Mouse (Mus musculus) kidney, postnatal 25 days (tissue): Measurements from ENCODE around the gene Cptp.

Experiments
- DNase-seq, 2 experiments: peaks; one replicate each; pipeline ENCODE4 v3.0.0; 2021; ENCODE audit warnings: mixed read lengths in 2 of 2

The Cptp gene

GRCm38 (mm10) chr4:155887674-155888073, 18.4 kb upstream of the Cptp start:
- peak in 1 of 2 experiments; percentile 31 for DNase-seq

- DNase-seq, result no peak
Observed at GRCm38 (mm10) chr4:155886330-155886729, 17.1 kb upstream of the Cptp start.

- DNase-seq, result peak in 1 of 2 experiments; percentile 36
Observed at GRCm38 (mm10) chr4:155883587-155883986, 14.3 kb upstream of the Cptp start.

DNA sequence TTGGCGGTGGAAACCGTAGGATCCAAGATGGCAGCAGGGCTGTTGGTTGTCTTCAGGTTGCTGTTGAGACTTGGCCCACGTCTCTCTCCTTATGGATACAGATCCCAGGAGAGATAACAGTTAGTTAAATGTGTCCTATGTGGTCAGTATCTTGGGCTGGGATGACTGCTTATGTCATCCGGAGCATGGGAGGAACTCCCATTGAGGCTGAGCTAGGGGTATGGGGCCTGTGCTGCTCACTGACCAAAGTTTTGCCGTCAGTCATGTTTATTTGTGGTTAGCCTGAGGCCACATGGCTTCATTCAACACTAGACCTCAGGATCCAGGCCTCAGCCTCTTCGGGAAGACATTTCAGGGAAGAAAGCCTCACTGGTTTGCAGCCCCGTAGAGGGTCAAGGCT, 2.2 kb upstream of the Cptp start:
- no peak for DNase-seq

- DNase-seq, result peak; percentile 51 to 70
Observed at GRCm38 (mm10) chr4:155868614-155869298, 484 bp downstream of the Cptp start.

DNA sequence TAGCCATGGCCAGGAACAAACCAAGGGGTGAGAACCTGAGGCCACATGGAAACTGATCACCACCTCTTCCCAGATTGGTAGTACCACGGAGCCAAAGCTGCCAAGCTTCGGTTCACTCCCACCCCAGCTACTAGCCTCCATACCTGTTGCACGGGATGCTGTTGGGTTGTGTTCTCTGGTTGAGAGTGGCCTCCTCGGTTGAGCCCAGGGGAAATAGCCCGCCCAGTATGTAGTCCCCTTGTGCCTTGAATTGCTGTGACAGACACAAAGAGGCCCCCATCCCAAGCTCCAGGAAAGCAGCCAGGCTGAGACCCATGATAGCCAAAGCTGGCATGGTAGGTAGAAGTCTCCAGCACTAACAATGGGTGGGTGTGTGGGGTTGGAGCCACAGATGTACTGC, 6.2 kb downstream of the Cptp start, which contains the start of gene Tas1r3:
Gene Tas1r3, minus strand, starts transcription at position 362 of the 400 bp plus-strand sequence.
- no peak for DNase-seq

DNA sequence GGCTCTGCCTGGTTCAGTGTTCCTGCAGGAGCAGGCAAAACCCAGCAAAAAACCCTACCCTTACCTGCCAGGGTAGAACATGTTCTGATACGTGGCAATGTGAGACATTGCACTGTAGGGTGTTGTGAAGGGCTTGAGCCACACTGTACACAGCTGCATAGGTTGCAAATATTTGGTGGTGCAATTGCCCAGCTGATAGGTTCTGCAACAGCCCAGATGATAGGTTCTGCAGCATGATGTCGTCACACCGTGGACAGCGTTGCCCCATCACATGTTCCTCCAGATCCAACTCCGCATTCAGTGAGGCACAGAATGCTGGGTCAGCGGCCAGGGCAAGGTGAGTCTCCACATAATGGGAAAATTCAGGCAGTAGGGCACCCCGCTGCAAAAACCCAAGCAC, 7.5 kb downstream of the Cptp start:
- DNase-seq, result no peak

DNA sequence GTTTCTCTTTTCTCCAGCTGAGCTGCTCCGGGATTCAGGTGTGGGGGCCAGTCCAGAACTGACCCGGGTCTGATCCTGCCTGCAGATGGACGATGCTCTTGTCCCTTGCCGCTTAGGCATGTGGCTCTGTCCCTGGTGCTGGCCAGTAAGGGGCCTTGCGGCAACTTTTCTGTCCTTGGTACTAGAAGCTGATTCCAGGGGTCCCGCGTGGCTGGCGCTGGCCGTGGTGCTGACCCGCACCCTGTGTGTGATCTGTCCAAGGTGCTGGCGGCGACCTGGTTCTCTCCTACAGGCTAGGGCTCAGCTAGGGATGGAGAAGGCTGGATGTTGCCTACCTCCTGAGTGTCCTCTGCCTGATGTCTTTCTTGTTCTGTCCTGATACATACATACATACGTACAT, 9.9 kb downstream of the Cptp start:
- DNase-seq, result peak; percentile 61 to 66

- DNase-seq, result no peak
Observed at GRCm38 (mm10) chr4:155856881-155857280, 12.4 kb downstream of the Cptp start.

DNA sequence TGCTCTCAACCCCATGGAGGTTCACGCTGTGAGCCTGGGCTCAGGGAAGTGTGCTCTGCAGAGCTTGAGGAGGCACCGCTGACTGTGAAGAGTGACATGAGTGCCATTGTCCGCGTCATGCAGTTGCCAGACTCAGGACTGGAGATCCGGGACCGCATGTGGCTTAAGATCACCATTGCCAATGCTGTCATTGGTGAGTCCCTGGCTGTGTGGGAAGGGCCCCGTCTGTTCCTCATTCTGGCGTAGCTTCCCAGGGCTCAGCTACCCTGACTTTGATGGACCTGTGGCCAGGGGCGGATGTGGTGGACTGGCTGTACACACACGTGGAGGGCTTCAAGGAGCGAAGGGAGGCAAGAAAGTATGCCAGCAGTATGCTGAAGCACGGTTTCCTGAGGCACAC, 13.2 kb downstream of the Cptp start:
- DNase-seq, result peak in 1 of 2 experiments; percentile 27

DNA sequence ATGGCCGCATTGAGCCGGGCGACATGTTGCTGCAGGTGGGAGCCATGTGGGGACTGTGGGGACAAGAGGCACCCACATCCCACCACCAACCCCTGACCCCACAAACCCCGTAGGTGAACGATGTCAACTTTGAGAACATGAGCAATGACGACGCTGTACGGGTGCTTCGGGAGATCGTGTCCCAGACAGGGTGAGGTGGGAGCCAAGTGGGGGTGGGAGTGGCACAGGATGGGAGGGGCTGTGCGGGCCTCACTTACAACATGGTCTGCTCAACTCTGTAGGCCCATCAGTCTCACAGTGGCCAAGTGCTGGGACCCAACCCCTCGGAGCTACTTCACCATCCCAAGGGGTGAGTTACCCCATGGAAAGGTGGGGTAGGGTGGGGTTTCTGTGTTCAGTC, 14.2 kb downstream of the Cptp start:
- peak in 1 of 2 experiments; percentile 51 for DNase-seq

- DNase-seq, result peak in 1 of 2 experiments; percentile 41
Observed at GRCm38 (mm10) chr4:155853421-155853820, 15.8 kb downstream of the Cptp start.

- DNase-seq, result peak; percentile 73 to 87
Observed at GRCm38 (mm10) chr4:155851951-155852411, 17.3 kb downstream of the Cptp start.

GRCm38 (mm10) chr4:155851368-155851767, 17.9 kb downstream of the Cptp start:
- peak in 1 of 2 experiments; percentile 17 for DNase-seq

DNA sequence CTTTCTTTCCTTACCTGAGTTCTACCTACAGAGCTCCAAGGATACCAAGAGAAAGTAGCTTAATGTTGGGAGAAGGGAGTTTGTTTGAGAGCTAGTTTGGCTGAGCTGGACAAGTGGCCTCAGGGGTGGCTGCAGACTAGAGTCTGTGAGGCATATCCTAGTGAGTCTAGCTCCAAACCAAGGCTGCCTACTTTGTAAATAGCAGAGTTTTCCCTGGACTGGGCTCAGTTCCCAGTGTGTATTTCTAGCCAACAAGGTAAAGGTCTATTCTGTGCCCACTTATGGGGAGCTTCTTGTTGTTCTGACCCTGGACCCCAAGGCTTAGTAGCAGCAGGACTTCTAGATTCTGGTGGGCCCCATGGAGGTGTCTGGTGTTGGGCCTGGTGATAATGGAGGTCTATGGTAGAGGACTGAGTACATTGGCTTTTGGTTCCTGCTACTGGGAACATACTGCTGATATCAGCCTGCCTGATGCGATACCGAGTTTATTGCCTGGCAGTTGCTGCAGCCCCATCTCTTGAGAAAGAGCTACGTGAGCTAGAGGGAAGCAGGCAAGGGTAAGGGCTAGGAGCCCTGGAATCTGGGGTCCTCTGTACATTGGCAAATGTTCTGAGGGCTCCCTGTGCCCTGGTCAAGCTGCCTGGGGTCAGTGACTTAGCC, 19.3 kb downstream of the Cptp start:
- peak; percentile 60 to 70 for DNase-seq

- peak in 1 of 2 experiments; percentile 14 for DNase-seq
Observed at GRCm38 (mm10) chr4:155849391-155849790, 19.8 kb downstream of the Cptp start.

- peak; percentile 75 to 89 for DNase-seq
Observed at GRCm38 (mm10) chr4:155848434-155849095, 20.7 kb downstream of the Cptp start.

- DNase-seq, result peak; percentile 71 to 84
Observed at GRCm38 (mm10) chr4:155847591-155848352, 21.5 kb downstream of the Cptp start.

DNA sequence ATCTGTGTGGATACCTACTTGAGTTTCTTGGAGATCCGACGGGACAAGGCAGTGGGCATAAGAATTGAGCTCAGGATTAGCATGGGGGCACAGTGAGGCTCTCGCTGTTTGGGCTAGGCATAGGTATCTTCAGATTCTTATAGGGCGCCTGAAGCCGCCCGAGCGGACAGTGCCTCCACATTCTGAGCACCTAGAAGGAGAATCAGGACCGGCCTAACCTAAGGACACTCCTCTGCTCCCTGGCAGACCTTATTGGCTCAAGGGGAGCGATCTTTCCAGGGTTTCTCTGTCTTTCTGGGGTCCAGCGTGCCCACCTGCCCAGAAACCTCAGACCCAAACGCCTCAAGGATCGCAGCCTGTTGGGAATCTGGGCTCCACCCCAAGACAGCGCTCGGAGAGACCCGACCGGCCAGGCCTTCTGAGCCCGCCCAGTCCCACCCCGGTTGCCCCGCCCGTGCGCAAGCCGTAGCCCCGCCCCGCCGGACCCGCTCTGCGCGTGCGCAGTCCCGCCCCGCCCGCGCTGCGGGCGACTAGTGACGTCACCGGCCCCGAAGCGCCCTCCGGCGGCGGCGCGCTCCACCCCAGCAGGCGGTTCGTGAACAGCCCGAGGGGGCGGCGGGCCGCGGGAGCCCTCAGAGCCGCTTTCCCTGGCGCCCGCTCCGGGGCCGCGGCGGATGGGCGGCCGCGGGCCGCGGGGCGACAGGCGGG, 22.2 kb downstream of the Cptp start, which contains the start of gene Dvl1:
Gene Dvl1, plus strand, starts transcription at position 532 of the 708 bp plus-strand sequence.
- peak; percentile 93 to 95 for DNase-seq

GRCm38 (mm10) chr4:155843231-155843630, 26.0 kb downstream of the Cptp start:
- peak; percentile 66 to 86 for DNase-seq

DNA sequence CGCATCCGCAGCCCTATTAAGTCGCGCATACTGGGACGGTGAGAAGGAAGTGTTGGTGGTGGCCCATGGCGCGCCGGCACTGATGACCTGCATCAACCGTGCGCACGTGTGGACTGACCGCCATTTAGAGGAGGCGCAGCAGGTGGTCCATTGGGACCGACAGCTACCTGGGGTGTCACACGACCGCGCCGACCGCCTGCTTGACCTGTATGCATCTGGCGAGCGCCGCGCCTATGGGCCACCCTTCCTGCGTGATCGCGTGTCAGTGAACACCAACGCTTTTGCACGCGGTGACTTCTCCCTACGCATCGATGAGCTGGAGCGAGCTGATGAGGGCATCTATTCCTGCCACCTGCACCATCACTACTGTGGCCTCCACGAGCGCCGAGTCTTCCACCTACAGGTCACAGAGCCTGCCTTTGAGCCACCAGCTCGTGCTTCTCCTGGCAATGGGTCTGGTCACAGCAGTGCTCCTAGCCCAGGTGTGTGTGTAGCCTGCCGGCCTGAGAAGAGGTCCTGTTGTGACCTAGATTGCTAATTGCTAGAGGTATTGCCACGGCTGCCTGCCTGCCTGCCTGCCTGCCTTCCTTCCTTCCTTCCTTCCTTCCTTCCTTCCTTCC, 27.5 kb downstream of the Cptp start:
- DNase-seq, result peak in 1 of 2 experiments; percentile 59
